Mouse (Mus musculus): Measurements from ENCODE around the gene Fkbp11.

DNA sequence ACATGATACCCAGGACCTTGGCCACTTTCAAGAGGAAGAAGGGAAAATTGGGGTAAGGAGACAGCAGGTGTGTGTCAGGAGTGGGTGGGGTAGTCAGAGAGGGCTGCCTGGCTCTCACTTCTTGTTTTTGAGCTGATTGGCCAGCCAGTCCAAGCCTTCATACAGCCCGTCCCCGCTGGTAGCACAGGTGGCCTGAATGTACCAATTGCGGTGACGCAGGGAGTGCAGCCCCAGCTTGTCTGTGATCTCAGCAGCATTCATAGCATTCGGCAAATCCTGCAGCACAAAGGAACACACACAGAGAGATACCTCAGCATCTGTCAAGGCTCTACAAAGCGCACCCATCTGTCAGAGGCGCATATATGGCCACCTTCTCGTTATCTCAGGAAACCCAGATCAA lies 12.2 kb upstream of the Fkbp11 start:
- no peak for TF ChIP-seq CTCF (IDR thresholded peaks at IDR 0.05; ENCODE audit: borderline replicate concordance, insufficient read depth, low read depth, low read length)
- TF ChIP-seq POLR2A (IDR thresholded peaks at IDR 0.05; ENCODE audit: borderline replicate concordance, insufficient read depth, low read length) = no peak
